Comparison of ENCODE assay signal across 37 mouse cellular contexts in the genomic region with DNA sequence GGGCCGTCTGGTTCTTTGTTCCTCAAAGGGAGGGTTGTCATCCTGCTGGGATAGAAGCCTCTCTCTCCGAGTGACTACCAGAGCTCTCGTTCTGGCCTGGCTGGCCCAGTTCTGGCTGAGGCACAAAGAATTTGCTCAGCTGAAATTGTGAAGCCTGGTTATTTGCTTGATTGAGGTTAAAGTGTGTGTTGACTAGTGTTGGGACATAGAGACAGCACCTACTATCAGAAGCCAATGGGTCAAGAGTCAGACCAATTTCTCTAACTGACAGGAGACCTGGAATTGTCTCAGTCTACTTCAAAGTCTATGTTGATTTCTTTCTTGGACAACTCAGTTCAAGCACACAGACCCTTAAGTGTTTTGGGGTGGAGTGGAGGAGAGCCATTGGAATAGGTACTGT. TPM values are rescaled to one million over a fixed set of nuclear protein-coding genes. Genes with fewer than 3 reads are reported as not detected.
"Had no signal": no experiment of that assay in that cellular context is flagged by ENCODE, and none has a peak within 500 bp of the region (broad histone marks: within the 10 kb centered on the region; RNA-seq: fewer than 3 reads in every experiment).

No protein-coding gene starts in this region.

- H3K4me1 ChIP-seq: heart, embryonic 10.5 days; heart, embryonic 12.5 days; heart, embryonic 13.5 days; heart, embryonic 15.5 days; hindbrain, embryonic 10.5 days; hindbrain, embryonic 12.5 days; hindbrain, embryonic 13.5 days; hindbrain, embryonic 15.5 days; intestine, embryonic 15.5 days; kidney, embryonic 15.5 days had no signal

- H3K36me3 ChIP-seq: heart, embryonic 10.5 days; heart, embryonic 12.5 days; heart, embryonic 13.5 days; heart, embryonic 15.5 days; hindbrain, embryonic 10.5 days; hindbrain, embryonic 12.5 days; hindbrain, embryonic 15.5 days; intestine, embryonic 15.5 days had no signal

- H3K9ac ChIP-seq: heart, embryonic 12.5 days; heart, embryonic 13.5 days; heart, embryonic 15.5 days; hindbrain, embryonic 12.5 days; hindbrain, embryonic 13.5 days; hindbrain, embryonic 14.5 days; hindbrain, embryonic 15.5 days; intestine, embryonic 15.5 days; kidney, embryonic 15.5 days had no signal

- H3K27ac ChIP-seq: heart, embryonic 10.5 days; heart, embryonic 13.5 days; heart, embryonic 15.5 days; hindbrain, embryonic 10.5 days; hindbrain, embryonic 12.5 days; hindbrain, embryonic 13.5 days; hindbrain, embryonic 14.5 days; hindbrain, embryonic 15.5 days; hindbrain, postnatal 0 days; intestine, embryonic 15.5 days; kidney, embryonic 15.5 days; kidney, postnatal 0 days; layer of hippocampus, adult 2 months had no signal

- H3K9me3 ChIP-seq: heart, embryonic 12.5 days; heart, embryonic 13.5 days; heart, embryonic 15.5 days; hindbrain, embryonic 10.5 days; hindbrain, embryonic 13.5 days; hindbrain, embryonic 15.5 days; intestine, embryonic 15.5 days; kidney, embryonic 15.5 days had no signal

- ATAC-seq: hindbrain, embryonic 16.5 days; hindbrain, postnatal 0 days; inflammation-experienced regulatory T-cells, adult 6 months; intestine, embryonic 15.5 days; intestine, embryonic 16.5 days; intestine, postnatal 0 days had no signal

- H3K4me2 ChIP-seq: heart, embryonic 11.5 days; heart, embryonic 12.5 days; heart, embryonic 13.5 days; heart, embryonic 15.5 days; hindbrain, embryonic 12.5 days; hindbrain, embryonic 13.5 days; hindbrain, embryonic 14.5 days; hindbrain, embryonic 15.5 days; intestine, embryonic 15.5 days; kidney, embryonic 15.5 days had no signal

- DNase-seq: heart, postnatal 10 days; heart, postnatal 14 days; heart, postnatal 36 days; heart, postnatal 4 days; kidney, adult 11 months; kidney, adult 18-20 months; kidney, adult 2 months; kidney, adult 8-10 months; kidney, adult 9 months; kidney, postnatal 10 days; kidney, postnatal 14 days; kidney, postnatal 25 days; kidney, postnatal 36 days; kidney, postnatal 4 days; layer of hippocampus, adult 9-11 months; layer of hippocampus, postnatal 36 days had no signal

- H3K27me3 ChIP-seq: heart, embryonic 12.5 days; heart, embryonic 13.5 days; heart, embryonic 15.5 days; hindbrain, embryonic 12.5 days; hindbrain, embryonic 13.5 days; hindbrain, embryonic 15.5 days; intestine, embryonic 15.5 days; kidney, embryonic 15.5 days had no signal

- H3K4me3 ChIP-seq: heart, embryonic 10.5 days; heart, embryonic 12.5 days; heart, embryonic 13.5 days; heart, embryonic 15.5 days; hindbrain, embryonic 10.5 days; hindbrain, embryonic 12.5 days; hindbrain, embryonic 13.5 days; hindbrain, embryonic 15.5 days; intestine, embryonic 15.5 days; kidney, embryonic 15.5 days; layer of hippocampus, adult 2 months had no signal

RNA-seq across cellular contexts. Expression of gene 1700001L19Rik, which starts 29.8 kb away (rescaled TPM):
- total RNA-seq: heart, postnatal 10 days; heart, postnatal 14 days; heart, postnatal 25 days; heart, postnatal 36 days; heart, postnatal 4 days; hematopoietic stem cell, adult 5-6 weeks had no signal
- polyA plus RNA-seq: inflammation-experienced regulatory T-cells, adult 6 months had no signal
